Mouse (Mus musculus) cerebellum, postnatal 4 days (tissue): Measurements from ENCODE around the gene Wfdc2.
"Not testable (repeated sequence)": the region's sequence is repeated elsewhere in the genome, so short reads cannot be mapped to it uniquely, and the experiment has no call there.

Experiments
- DNase-seq, 2 experiments: peaks; one replicate each; pipeline ENCODE4 v3.0.0; 2022; ENCODE audit warnings: low spot score in 2 of 2, mixed read lengths in 1 of 2

Gene Wfdc2

GRCm38 (mm10) chr2:164549338-164549737 is 12.9 kb upstream of the Wfdc2 start:
- no peak for DNase-seq

GRCm38 (mm10) chr2:164549963-164550894 is 12.0 kb upstream of the Wfdc2 start:
- peak in 1 of 2 experiments; percentile 12 for DNase-seq

- DNase-seq: no peak
These were observed 11.3 kb upstream of the Wfdc2 start for GRCm38 (mm10) chr2:164550895-164551269.

- DNase-seq: no peak
These were observed 10.7 kb upstream of the Wfdc2 start for GRCm38 (mm10) chr2:164551502-164551901.

- DNase-seq: no peak
These were observed 3.8 kb upstream of the Wfdc2 start for GRCm38 (mm10) chr2:164558426-164558825.

GRCm38 (mm10) chr2:164558991-164559645 is 3.1 kb upstream of the Wfdc2 start:
- DNase-seq: no peak

- DNase-seq: no peak
These were observed 2.1 kb upstream of the Wfdc2 start for GRCm38 (mm10) chr2:164560106-164560505.

- DNase-seq: peak in 1 of 2 experiments; percentile 25
These were observed 1.3 kb downstream of the Wfdc2 start for GRCm38 (mm10) chr2:164563339-164564038.

- DNase-seq: no peak
These were observed 2.1 kb downstream of the Wfdc2 start for GRCm38 (mm10) chr2:164564346-164564745.

- no peak for DNase-seq
These were observed 4.8 kb downstream of the Wfdc2 start for GRCm38 (mm10) chr2:164566997-164567396.

- DNase-seq: no peak
These were observed 5.2 kb downstream of the Wfdc2 start for GRCm38 (mm10) chr2:164567460-164567859.

- DNase-seq: not testable (repeated sequence)
These were observed 11.1 kb downstream of the Wfdc2 start, which contains the start of gene Spint3 for GRCm38 (mm10) chr2:164573359-164573758. TSS of gene Spint3 (minus strand) at chr2:164573459.

GRCm38 (mm10) chr2:164585025-164585725 is 23.0 kb downstream of the Wfdc2 start, which contains the start of gene Wfdc6a:
TSS of gene Wfdc6a (minus strand) at chr2:164585447.
- not testable (repeated sequence) for DNase-seq

GRCm38 (mm10) chr2:164592014-164592413 is 29.8 kb downstream of the Wfdc2 start:
- peak in 1 of 2 experiments; percentile 8 for DNase-seq

GRCm38 (mm10) chr2:164593494-164593893 is 31.3 kb downstream of the Wfdc2 start, which contains the start of gene Eppin:
TSS of gene Eppin (minus strand) at chr2:164593594.
- no peak for DNase-seq

- no peak for DNase-seq
These were observed 38.0 kb downstream of the Wfdc2 start for GRCm38 (mm10) chr2:164600179-164600578.

- no peak for DNase-seq
These were observed 41.3 kb downstream of the Wfdc2 start for GRCm38 (mm10) chr2:164603482-164603881.

- DNase-seq: no peak
These were observed 42.2 kb downstream of the Wfdc2 start for GRCm38 (mm10) chr2:164604411-164604810.

GRCm38 (mm10) chr2:164608781-164609180 is 46.6 kb downstream of the Wfdc2 start:
- no peak for DNase-seq

- peak in 1 of 2 experiments; percentile 25 for DNase-seq
These were observed 51.3 kb downstream of the Wfdc2 start, which contains the start of the genes Wfdc6b and Wfdc8 for GRCm38 (mm10) chr2:164613471-164613870. TSS of gene Wfdc6b (plus strand) at chr2:164613522. TSS of gene Wfdc8 (minus strand) at chr2:164613626.

- no peak for DNase-seq
These were observed 53.2 kb downstream of the Wfdc2 start for GRCm38 (mm10) chr2:164615386-164615785.
